Mouse (Mus musculus): ENCODE data around the gene Atf6.

- TF ChIP-seq POLR2AphosphoS2 (IDR thresholded peaks at IDR 0.05; ENCODE audit: low read length) (no peak), CTCF (IDR thresholded peaks at IDR 0.05 in 2 of 3, conservative IDR thresholded peaks at IDR 0.05 in 1 of 3; ENCODE audit: control insufficient read depth in 1 of 3, insufficient read depth in 1 of 3, low read depth in 2 of 3, low read length in 3 of 3, poor library complexity in 1 of 3, severe bottlenecking in 1 of 3) (no peak), USF2 (IDR thresholded peaks at IDR 0.05; ENCODE audit: borderline replicate concordance in 1 of 2, insufficient read depth in 1 of 2, low read depth in 1 of 2, low read length in 2 of 2) (no peak), TBP (IDR thresholded peaks at IDR 0.05; ENCODE audit: low read depth, low read length) (no peak), SMC3 (IDR thresholded peaks at IDR 0.05; ENCODE audit: low read depth, low read length) (no peak), BHLHE40 (IDR thresholded peaks at IDR 0.05; ENCODE audit: borderline replicate concordance, low read depth, low read length) (no peak), ZC3H11A (IDR thresholded peaks at IDR 0.05; ENCODE audit: low read depth, low read length) (no peak), ELF1 (IDR thresholded peaks at IDR 0.05; ENCODE audit: low read depth, low read length) (no peak)
Measured at GRCm38 (mm10) chr1:170834756-170835155, 32.8 kb downstream of the Atf6 start.

Data from MEL (cell line).